Mouse (Mus musculus): ENCODE data around the gene Prex1. TPM values are rescaled to one million over a fixed set of nuclear protein-coding genes. Genes with fewer than 3 reads are reported as not detected.

Gene Prex1
- polyA plus RNA-seq, 1 experiment from 2014 or later = 12.4 TPM

DNA sequence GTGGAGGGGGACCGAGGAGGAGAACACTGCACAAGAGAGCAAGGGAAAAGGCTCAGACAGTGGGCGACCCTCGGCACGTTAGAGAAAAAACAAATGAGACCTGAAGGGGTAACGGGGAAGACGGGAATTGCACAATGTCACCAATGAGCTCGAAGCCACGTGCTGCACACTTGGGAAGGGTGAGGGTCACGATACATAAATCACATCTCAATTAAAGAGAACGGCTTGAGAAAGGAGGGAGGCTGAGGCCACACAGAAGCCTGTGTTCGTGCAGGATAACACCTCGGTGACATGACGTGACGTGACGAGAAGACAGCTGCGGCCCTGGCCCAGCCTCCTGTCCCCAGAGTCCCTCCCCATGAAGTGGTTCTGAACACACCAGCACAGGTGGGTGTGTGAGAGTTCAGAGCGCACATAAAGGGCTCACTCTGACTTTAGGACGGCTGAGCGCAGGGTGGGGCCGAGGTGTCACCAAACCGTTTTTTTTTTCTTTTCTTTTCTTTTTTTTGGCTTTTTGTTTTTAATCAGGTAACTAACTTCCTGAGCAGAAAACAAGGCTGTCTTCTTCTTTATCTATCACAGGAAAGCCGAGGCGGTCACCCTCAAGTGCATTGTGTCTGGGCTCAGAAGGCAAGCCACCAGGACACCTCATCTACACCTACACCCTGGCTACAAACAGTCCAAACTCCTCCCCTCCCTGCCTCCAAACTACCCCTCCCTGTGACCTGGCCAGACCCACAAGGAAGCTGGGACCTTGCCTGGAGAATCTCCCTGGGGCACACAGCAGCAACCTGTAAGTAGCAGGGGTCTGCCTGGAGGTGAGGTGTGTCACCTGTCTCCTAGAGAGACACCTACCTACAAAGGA lies 12.2 kb downstream of the Prex1 start:
- Histone ChIP-seq H3K9ac (no peak overlapping the region), H3K36me3 (no peaks in the 10 kb centered on the region), H3K27ac (no peak overlapping the region), H3K4me3 (replicated peaks) (no peak overlapping the region), H3K27me3 (replicated peaks) (no peaks in the 10 kb centered on the region), H3K4me1 (no peaks in the 10 kb centered on the region), H3K4me2 (no peak overlapping the region), H3K9me3 (no peaks in the 10 kb centered on the region)
- WGBS = 55% methylated on average over 23 of the region's 23 CpGs
- ATAC-seq (ENCODE audit: insufficient read depth, low FRiP score, low read depth) = no peak

DNA sequence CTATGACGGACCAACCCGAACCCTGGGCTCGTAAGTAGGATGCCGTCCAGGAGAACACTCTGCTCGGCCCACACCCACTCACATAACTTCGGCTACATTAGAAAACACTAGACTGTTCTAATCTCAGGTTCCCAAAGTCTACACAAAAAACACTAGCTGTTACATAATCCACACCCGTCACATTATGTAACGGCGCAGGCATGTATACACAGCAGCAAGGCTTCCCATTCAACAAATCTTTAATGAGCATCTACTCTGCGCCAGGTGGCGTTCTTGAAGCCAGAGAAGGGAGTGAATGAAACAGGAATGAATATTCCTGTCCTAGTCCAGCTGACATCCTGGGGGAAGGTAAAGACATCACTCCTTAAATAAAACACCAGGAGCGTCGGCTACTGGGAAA lies 12.9 kb downstream of the Prex1 start:
- Histone ChIP-seq H3K9ac (no peak overlapping the region), H3K9me3 (no peaks in the 10 kb centered on the region), H3K27ac (no peak overlapping the region), H3K36me3 (no peaks in the 10 kb centered on the region), H3K4me2 (no peak overlapping the region), H3K27me3 (replicated peaks) (no peaks in the 10 kb centered on the region), H3K4me3 (replicated peaks) (no peak overlapping the region), H3K4me1 (no peaks in the 10 kb centered on the region)
- no peak for ATAC-seq (ENCODE audit: insufficient read depth, low FRiP score, low read depth)
- WGBS = 59% methylated on average over 13 of the region's 13 CpGs

DNA sequence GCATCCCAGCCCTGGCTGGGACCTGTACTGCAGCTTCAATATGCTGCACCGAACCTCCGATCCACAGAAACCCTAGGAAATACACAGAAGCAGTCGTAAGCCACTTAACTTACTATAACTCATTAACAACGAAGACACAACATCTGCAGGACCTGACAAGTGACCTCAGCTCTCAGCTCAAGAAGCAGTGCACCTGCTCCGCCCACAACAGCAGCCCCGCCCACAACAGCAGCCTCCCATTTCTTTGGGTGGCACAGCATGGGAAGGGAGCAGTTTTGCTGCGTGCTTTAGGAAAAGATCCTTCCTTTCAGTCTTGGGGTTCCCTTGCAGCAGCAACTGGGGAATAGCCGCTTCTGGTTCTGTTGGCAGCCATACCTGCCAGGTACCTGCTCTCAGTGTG lies 13.5 kb downstream of the Prex1 start:
- H3K9me3 ChIP-seq = no peaks in the 10 kb centered on the region
- WGBS = 46% methylated on average over 8 of the region's 8 CpGs
- no peaks in the 10 kb centered on the region for H3K36me3 ChIP-seq
- no peaks in the 10 kb centered on the region for H3K4me1 ChIP-seq
- ATAC-seq (ENCODE audit: insufficient read depth, low FRiP score, low read depth) = no peak
- no peak overlapping the region for H3K4me3 ChIP-seq (replicated peaks)
- no peak overlapping the region for H3K27ac ChIP-seq
- H3K9ac ChIP-seq = no peak overlapping the region
- H3K4me2 ChIP-seq = no peak overlapping the region
- H3K27me3 ChIP-seq (replicated peaks) = no peaks in the 10 kb centered on the region

DNA sequence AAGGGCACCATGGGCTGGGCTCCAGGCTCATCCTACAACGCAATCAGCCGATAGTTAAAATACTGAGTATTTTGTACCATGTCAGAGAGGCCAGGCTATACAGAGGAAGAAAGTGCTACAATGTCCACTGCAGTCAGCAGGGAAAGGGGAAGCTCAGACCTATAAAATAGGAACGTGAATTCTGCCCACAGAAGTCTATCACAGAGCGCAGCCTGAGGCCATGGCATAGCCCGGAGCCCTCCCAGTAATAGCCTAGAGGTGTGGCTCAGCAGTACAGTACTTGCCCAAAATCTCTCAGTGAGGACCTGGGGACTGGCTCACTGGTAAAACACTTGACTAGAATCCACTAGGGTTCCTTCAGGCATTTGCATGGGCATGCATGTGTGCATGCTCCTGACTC lies 14.1 kb downstream of the Prex1 start:
- 89% methylated on average over 5 of the region's 5 CpGs for WGBS
- no peak for ATAC-seq (ENCODE audit: insufficient read depth, low FRiP score, low read depth)

DNA sequence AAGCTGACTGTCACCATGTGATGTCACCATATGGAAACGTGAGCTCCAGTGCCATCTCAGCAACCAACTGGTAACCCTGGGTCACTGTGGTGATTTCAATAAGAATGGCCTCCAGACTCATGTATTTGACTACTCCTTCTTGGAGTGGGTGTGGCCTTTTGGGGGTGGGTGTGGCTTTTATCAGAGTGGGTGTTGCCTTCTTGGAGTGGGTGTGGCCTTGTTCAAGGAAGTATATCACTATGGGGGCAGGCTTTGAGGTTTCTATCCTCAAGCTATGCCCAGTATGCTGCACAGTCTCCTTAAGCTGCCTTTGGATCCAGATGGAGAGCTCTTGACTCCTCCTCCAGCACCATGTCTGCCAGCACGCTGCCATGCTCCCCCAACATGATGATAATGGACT lies 19.0 kb downstream of the Prex1 start:
- Histone ChIP-seq H3K27ac (no peak overlapping the region), H3K4me2 (no peak overlapping the region), H3K9me3 (no peaks in the 10 kb centered on the region), H3K9ac (no peak overlapping the region), H3K4me3 (replicated peaks) (no peak overlapping the region), H3K4me1 (no peaks in the 10 kb centered on the region), H3K36me3 (no peaks in the 10 kb centered on the region), H3K27me3 (replicated peaks) (no peaks in the 10 kb centered on the region)
- 100% methylated on average over 2 of the region's 2 CpGs for WGBS
- no peak for ATAC-seq (ENCODE audit: insufficient read depth, low FRiP score, low read depth)

More for the DNA sequence above, 14.1 kb downstream of the Prex1 start:
- Histone ChIP-seq H3K4me1 (no peaks in the 10 kb centered on the region), H3K9me3 (no peaks in the 10 kb centered on the region), H3K27ac (no peak overlapping the region), H3K4me3 (replicated peaks) (no peak overlapping the region), H3K27me3 (replicated peaks) (no peaks in the 10 kb centered on the region), H3K4me2 (no peak overlapping the region), H3K9ac (no peak overlapping the region), H3K36me3 (no peaks in the 10 kb centered on the region)

DNA sequence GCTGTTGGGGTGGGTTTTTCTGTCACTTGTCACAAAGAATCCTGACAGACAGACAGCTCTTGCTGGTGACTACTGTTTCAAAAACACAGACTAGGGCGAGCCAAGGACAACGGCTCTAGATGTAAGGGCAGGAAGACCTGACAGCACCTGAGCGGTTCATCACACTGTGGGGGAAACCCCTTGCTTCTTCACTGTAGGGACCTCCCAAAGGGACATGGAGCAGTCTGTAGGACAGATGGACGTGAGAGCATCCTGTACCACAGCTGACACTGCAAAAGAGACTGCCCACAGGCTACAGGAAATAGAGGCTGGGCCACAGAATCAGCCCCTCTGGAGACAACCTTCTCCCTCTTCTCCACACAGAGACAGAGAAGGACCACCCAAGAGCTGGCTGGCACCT lies 20.2 kb downstream of the Prex1 start:
- 78% methylated on average over 4 of the region's 4 CpGs for WGBS
- no peaks in the 10 kb centered on the region for H3K4me1 ChIP-seq
- H3K9me3 ChIP-seq = no peaks in the 10 kb centered on the region
- H3K36me3 ChIP-seq = no peaks in the 10 kb centered on the region
- no peak overlapping the region for H3K4me2 ChIP-seq
- H3K27me3 ChIP-seq (replicated peaks) = no peaks in the 10 kb centered on the region
- H3K4me3 ChIP-seq (replicated peaks) = no peak overlapping the region
- no peak overlapping the region for H3K9ac ChIP-seq
- no peak overlapping the region for H3K27ac ChIP-seq
- no peak for ATAC-seq (ENCODE audit: insufficient read depth, low FRiP score, low read depth)

DNA sequence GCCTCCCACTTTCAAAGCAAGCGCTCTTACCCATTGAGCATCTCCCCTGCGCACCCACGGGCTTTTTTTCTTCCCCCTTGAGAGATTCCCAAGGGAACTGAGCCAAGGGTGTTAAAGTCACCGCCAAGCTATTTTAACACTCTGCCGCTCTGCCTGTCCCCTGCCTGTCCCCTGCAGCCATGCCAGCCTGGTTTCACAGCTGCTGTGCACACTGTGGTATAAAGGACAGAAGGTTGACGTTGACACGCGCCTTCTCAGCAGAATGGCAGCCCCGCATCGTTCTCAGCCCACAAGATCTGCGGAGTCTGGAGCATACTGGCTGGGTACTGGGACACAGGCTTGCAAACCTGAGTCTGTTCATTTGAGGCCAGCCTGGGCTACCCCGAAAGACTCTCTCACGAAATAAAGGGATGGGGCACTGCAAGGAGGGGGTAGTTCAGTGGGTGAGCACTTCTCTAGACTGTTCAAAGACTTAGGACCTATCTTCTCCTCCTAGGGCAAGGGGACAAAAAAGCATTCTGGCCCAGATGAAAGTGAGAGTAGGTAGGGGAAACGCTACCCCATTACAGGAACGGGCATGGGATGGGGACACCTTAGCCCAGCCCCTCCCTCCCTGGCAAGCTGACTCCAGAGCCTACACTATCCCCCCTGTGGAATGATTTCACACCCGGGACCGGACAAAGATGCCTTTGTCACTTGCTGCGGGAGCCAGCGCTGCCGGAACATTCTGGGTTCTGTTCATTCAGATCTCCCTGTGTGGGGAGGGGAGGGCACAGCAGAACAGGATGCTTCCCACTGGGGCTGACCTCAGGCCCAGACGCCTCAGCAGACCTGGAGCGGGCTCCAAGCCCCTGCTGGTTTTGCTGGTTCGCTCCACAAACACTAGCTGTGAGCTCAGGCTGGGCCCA lies 21.8 kb downstream of the Prex1 start:
- WGBS = 65% methylated on average over 22 of the region's 23 CpGs
- Histone ChIP-seq H3K9ac (no peak overlapping the region), H3K9me3 (no peaks in the 10 kb centered on the region)

DNA sequence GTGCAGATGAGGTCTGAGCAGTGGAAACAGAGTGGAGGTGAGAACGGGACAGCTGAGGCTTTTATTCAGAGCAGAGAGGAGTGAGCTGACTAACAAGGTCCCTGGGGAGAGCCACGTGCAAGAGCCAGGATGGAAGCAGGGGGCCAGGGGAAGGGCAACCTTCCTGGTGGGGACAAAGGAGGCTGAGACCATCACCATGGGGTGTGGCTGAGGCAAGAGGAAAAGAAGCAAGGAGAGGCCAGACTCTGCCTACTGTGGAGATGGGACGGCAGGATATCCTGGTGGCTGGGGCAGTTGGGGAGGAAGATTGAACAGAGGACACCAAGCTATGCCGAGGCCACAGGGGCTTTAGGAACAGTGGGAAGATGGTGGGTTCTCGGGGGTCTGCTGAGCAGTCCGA lies 26.7 kb downstream of the Prex1 start:
- 0 out of 2 replicates have a peak overlapping the region, but pooled peaks have one; percentile 3 for H3K27ac ChIP-seq
- WGBS = 41% methylated on average over 6 of the region's 6 CpGs
- H3K27me3 ChIP-seq (replicated peaks) = no peaks in the 10 kb centered on the region
- ATAC-seq (ENCODE audit: insufficient read depth, low FRiP score, low read depth) = no peak
- no peak overlapping the region for H3K9ac ChIP-seq
- H3K9me3 ChIP-seq = no peaks in the 10 kb centered on the region
- H3K4me3 ChIP-seq (replicated peaks) = no peak overlapping the region
- no peak overlapping the region for H3K4me2 ChIP-seq
- no peaks in the 10 kb centered on the region for H3K36me3 ChIP-seq
- 0 out of 2 replicates have a peak, but pooled peaks cover 4% of the 10 kb centered on the region for H3K4me1 ChIP-seq

More for the DNA sequence above, 21.8 kb downstream of the Prex1 start:
- no peaks in the 10 kb centered on the region for H3K4me1 ChIP-seq
- no peak for ATAC-seq (ENCODE audit: insufficient read depth, low FRiP score, low read depth)
- no peak overlapping the region for H3K4me2 ChIP-seq
- no peak overlapping the region for H3K4me3 ChIP-seq (replicated peaks)
- no peaks in the 10 kb centered on the region for H3K27me3 ChIP-seq (replicated peaks)
- H3K36me3 ChIP-seq = no peaks in the 10 kb centered on the region
- no peak overlapping the region for H3K27ac ChIP-seq

DNA sequence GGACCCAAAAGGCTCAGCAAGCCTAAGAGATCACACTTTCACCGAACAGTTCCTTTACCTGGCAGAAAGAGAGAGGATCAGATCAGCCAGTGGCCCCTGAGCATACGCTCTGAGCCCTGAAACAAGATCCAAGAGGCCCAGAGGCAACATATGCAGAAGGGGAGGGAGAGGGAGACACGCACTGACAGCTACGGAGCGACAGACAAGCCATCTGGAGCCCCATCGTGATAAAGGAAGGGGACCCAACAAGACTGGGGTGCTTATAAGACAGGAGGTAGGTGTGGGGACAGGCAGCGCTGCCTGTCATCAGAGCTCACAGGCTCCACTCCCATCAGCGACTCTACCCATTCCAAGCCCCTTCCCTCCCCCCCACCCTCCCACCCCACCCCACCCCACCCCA lies 27.8 kb downstream of the Prex1 start:
- ATAC-seq (ENCODE audit: insufficient read depth, low FRiP score, low read depth) = no peak
- H3K27me3 ChIP-seq (replicated peaks) = no peaks in the 10 kb centered on the region
- 0 out of 2 replicates have a peak, but pooled peaks cover 4% of the 10 kb centered on the region for H3K4me1 ChIP-seq
- H3K36me3 ChIP-seq = no peaks in the 10 kb centered on the region
- 60% methylated on average over 8 of the region's 8 CpGs for WGBS
- H3K4me3 ChIP-seq (replicated peaks) = no peak overlapping the region
- no peaks in the 10 kb centered on the region for H3K9me3 ChIP-seq
- no peak overlapping the region for H3K27ac ChIP-seq
- no peak overlapping the region for H3K9ac ChIP-seq
- H3K4me2 ChIP-seq = no peak overlapping the region

DNA sequence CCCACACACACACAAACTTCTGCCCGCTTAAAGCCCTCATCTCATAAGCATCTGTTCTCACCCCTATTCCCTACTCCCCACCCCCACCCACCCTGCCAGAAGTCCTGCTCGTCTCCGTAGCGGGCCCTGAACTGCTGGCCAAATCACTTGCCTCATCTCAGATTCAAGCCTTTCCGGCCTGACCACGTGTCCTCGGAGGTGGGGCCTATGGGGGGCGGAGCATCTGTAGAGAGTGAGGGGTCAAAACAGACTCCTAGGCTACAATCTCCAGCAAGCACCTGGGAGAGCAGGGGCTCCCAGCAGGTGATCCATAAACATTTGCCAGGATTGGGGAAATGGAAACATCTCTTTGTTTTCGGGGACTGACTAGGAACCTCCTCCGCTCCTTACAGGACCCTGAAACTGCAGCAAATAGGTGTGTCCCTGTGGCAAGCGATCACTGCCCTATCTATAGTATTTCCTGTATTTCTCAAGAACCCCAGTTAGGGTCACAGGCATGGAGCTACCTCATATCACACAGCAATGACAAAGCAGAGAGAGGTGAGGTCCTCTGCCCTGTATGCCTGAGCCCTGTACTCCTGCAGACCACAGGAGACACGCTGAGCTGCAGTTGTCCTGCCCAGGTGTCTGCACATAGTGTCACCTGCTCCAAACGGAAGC lies 29.6 kb downstream of the Prex1 start:
- ATAC-seq (ENCODE audit: insufficient read depth, low FRiP score, low read depth) = no peak
- Histone ChIP-seq H3K27me3 (replicated peaks) (no peaks in the 10 kb centered on the region), H3K27ac (no peak overlapping the region), H3K9me3 (no peaks in the 10 kb centered on the region), H3K4me3 (replicated peaks) (no peak overlapping the region), H3K36me3 (no peaks in the 10 kb centered on the region), H3K9ac (no peak overlapping the region), H3K4me1 (peaks cover 10% of the 10 kb centered on the region), H3K4me2 (peak overlapping the region; percentile 16; the same call in 1 of the 2 replicates)
- 15% methylated on average over 13 of the region's 13 CpGs for WGBS

DNA sequence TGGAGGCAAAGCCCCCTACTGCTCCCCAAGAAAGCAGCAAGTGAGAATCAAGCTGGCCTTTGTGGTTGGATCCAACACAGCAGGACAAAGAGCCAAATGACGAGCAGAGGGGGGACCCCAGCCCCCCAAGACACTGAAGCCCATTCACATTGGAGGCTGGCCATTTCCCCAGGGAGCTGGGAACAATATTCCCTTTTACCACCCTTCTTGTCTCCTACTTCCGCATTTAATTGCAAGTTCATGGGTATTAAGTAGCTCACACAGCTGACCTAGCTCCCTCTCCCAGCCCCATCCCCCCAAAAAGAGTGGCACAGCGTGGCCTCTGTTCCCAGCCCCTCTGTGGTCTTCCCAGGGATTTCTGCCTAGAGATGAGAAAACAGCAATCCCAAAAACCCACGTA lies 30.8 kb downstream of the Prex1 start:
- no peaks in the 10 kb centered on the region for H3K36me3 ChIP-seq
- H3K4me3 ChIP-seq (replicated peaks) = no peak overlapping the region
- ATAC-seq (ENCODE audit: insufficient read depth, low FRiP score, low read depth) = no peak
- H3K27me3 ChIP-seq (replicated peaks) = no peaks in the 10 kb centered on the region
- H3K4me1 ChIP-seq = peaks cover 14% of the 10 kb centered on the region
- H3K4me2 ChIP-seq = no peak overlapping the region
- H3K27ac ChIP-seq = no peak overlapping the region
- WGBS = 64% methylated on average over 4 of the region's 4 CpGs
- no peaks in the 10 kb centered on the region for H3K9me3 ChIP-seq
- no peak overlapping the region for H3K9ac ChIP-seq
